8 mouse cellular contexts compared by ENCODE assay signal in genomic region chr7:27673064-27673574, GRCm38 (mm10). TPM values are rescaled to one million over a fixed set of nuclear protein-coding genes. Genes with fewer than 3 reads are reported as not detected.
A peak's percentile ranks its signal among the peaks of the same experiment; 100 is the strongest.
DNase-seq lines count a peak whose midpoint lies in the region; ATAC-seq lines count a peak whose summit lies in the region.

No protein-coding gene starts in this region.

- no peak overlapping the region for H3K27ac ChIP-seq in hindbrain, embryonic 11.5 days (ENCODE audit: low read depth, low read length)
- H3K27ac ChIP-seq in midbrain, embryonic 13.5 days, result no peak overlapping the region; the same call in 1 of the 2 replicates

- no peaks in the 10 kb centered on the region for H3K9me3 ChIP-seq in hindbrain, embryonic 11.5 days (ENCODE audit: control insufficient read depth, low read length)
- no peaks in the 10 kb centered on the region for H3K9me3 ChIP-seq in midbrain, embryonic 13.5 days

- peak overlapping the region; percentile 92 for H3K4me3 ChIP-seq in hindbrain, embryonic 11.5 days (ENCODE audit: low read depth, low read length)
- peak overlapping the region; percentile 77 for H3K4me3 ChIP-seq in midbrain, embryonic 13.5 days (replicated peaks)

- DNase-seq in kidney, adult 11 months, result peak; percentile 11
- DNase-seq in kidney, postnatal 36 days, result no peak
- peak; percentile 69 for DNase-seq in brain, adult 2 months (ENCODE audit: low read depth, low spot score)
- no peak for DNase-seq in hindbrain, embryonic 11.5 days (ENCODE audit: low spot score)
- no peak for DNase-seq in right cerebral cortex, postnatal 10 days (ENCODE audit: low spot score in 2 of 2)
- no peak for DNase-seq in adrenal gland, postnatal 4 days (ENCODE audit: low spot score in 2 of 2)
- DNase-seq in ovary, postnatal 14 days (ENCODE audit: low spot score), result no peak

- peaks cover 4% of the 10 kb centered on the region; the same call in 1 of the 2 replicates for H3K4me1 ChIP-seq in hindbrain, embryonic 11.5 days (replicated peaks; ENCODE audit: control insufficient read depth, insufficient read depth, low read length)
- peaks cover 48% of the 10 kb centered on the region for H3K4me1 ChIP-seq in midbrain, embryonic 13.5 days (replicated peaks)

- no peaks in the 10 kb centered on the region for H3K27me3 ChIP-seq in hindbrain, embryonic 11.5 days (ENCODE audit: control insufficient read depth, insufficient read depth, low read length)
- H3K27me3 ChIP-seq in midbrain, embryonic 13.5 days, result no peaks in the 10 kb centered on the region

- no peak for ATAC-seq in hindbrain, embryonic 11.5 days (ENCODE audit: low FRiP score)
- no peak for ATAC-seq in midbrain, embryonic 13.5 days

- H3K36me3 ChIP-seq in hindbrain, embryonic 11.5 days (ENCODE audit: control insufficient read depth, insufficient read depth, low read length), result no peaks in the 10 kb centered on the region
- H3K36me3 ChIP-seq in midbrain, embryonic 13.5 days, result peaks cover 15% of the 10 kb centered on the region

- WGBS in hindbrain, embryonic 11.5 days, result 68% methylated on average over 9 of the region's 9 CpGs
- 64% methylated on average over 9 of the region's 9 CpGs for WGBS in midbrain, embryonic 13.5 days

- H3K4me2 ChIP-seq in hindbrain, embryonic 11.5 days (replicated peaks; ENCODE audit: low read depth, low read length), result peak overlapping the region; percentile 100
- peak overlapping the region; percentile 99 for H3K4me2 ChIP-seq in midbrain, embryonic 13.5 days (replicated peaks)

- H3K9ac ChIP-seq in hindbrain, embryonic 11.5 days (ENCODE audit: low read depth, low read length), result peak overlapping the region; percentile 85
- peak overlapping the region; percentile 92 for H3K9ac ChIP-seq in midbrain, embryonic 13.5 days (replicated peaks)

RNA-seq across cellular contexts. Expression of gene Map3k10, which starts 1.3 kb away (rescaled TPM):
- polyA plus RNA-seq in hindbrain, embryonic 11.5 days (2014; fragmentation: Nextera tagmentation; extraction: Ambion mirVana), result 6.2 and 8.8 TPM in 2 replicates
- 11.0 and 12.7 TPM in 2 replicates for polyA plus RNA-seq in midbrain, embryonic 13.5 days (2015; fragmentation: Nextera tagmentation; extraction: Ambion mirVana)
- 10 to 100 TPM; 30.3 to 31.9 TPM for total RNA-seq in adrenal gland, postnatal 4 days (2021)

RNA-seq across cellular contexts. Expression of gene Zfp607b, which starts 16.0 kb away (rescaled TPM):
- polyA plus RNA-seq in hindbrain, embryonic 11.5 days (2014; fragmentation: Nextera tagmentation; extraction: Ambion mirVana), result 7.3 and 8.5 TPM in 2 replicates
- polyA plus RNA-seq in midbrain, embryonic 13.5 days (2015; fragmentation: Nextera tagmentation; extraction: Ambion mirVana), result 12.8 and 13.2 TPM in 2 replicates
- 1 to 10 TPM; 2.9 to 3.5 TPM for total RNA-seq in adrenal gland, postnatal 4 days (2021)

RNA-seq across cellular contexts. Expression of gene Ttc9b, which starts 19.4 kb away (rescaled TPM):
- polyA plus RNA-seq in hindbrain, embryonic 11.5 days (2014; fragmentation: Nextera tagmentation; extraction: Ambion mirVana), result 11.2 and 13.4 TPM in 2 replicates
- polyA plus RNA-seq in midbrain, embryonic 13.5 days (2015; fragmentation: Nextera tagmentation; extraction: Ambion mirVana), result 37.0 and 40.5 TPM in 2 replicates
- 1 to 10 TPM; 1.1 to 1.6 TPM for total RNA-seq in adrenal gland, postnatal 4 days (2021)

RNA-seq across cellular contexts. Expression of gene Zfp60, which starts 58.1 kb away (rescaled TPM):
- polyA plus RNA-seq in hindbrain, embryonic 11.5 days (2014; fragmentation: Nextera tagmentation; extraction: Ambion mirVana), result 90.6 and 93.9 TPM in 2 replicates
- polyA plus RNA-seq in midbrain, embryonic 13.5 days (2015; fragmentation: Nextera tagmentation; extraction: Ambion mirVana), result 142 and 143 TPM in 2 replicates
- total RNA-seq in adrenal gland, postnatal 4 days (2021), result 10 to 100 TPM; 21.6 to 23.0 TPM

Comparison
In these comparisons a context has a peak if more than half of its experiments do, and no peak if none do; other contexts are left out.
1. DNase-seq: peak in kidney, adult 11 months (single experiment) and brain, adult 2 months (single experiment); none in kidney, postnatal 36 days (0 of 2), hindbrain, embryonic 11.5 days (single experiment), right cerebral cortex, postnatal 10 days (0 of 2), adrenal gland, postnatal 4 days (0 of 2) and ovary, postnatal 14 days (single experiment).